Mouse (Mus musculus): ENCODE data around the gene Nudt9. TPM values are rescaled to one million over a fixed set of nuclear protein-coding genes. Genes with fewer than 3 reads are reported as not detected.
A peak's percentile ranks its signal among the peaks of the same experiment; 100 is the strongest.
"Not testable (repeated sequence)": the region's sequence is repeated elsewhere in the genome, so short reads cannot be mapped to it uniquely, and the experiment has no call there.

Gene Nudt9
- 10 to 100 TPM; 42.1 to 43.0 TPM for total RNA-seq (2021)
- long read RNA-seq, experiment 1, transcript Nudt9-201 (8 exons, 1,488 nt): major isoform, 110 of 134 reads
- long read RNA-seq, experiment 1, partial matches to known transcripts: 0 of 134 reads
- long read RNA-seq, experiment 1, other reads (novel, unspliced or antisense): 24 of 134 reads
- long read RNA-seq, experiment 2, transcript Nudt9-201 (8 exons, 1,488 nt): major isoform, 62 of 82 reads
- long read RNA-seq, experiment 2, partial matches to known transcripts: 1 of 82 reads
- long read RNA-seq, experiment 2, other reads (novel, unspliced or antisense): 19 of 82 reads

GRCm38 (mm10) chr5:104046256-104047199 is at the start of gene Nudt9:
Gene Nudt9, plus strand, starts transcription at chr5:104046306.
- intact Hi-C loops (cut with DNase I): loop anchor here (2.0 kb wide), 1 partner anchor 28 kb away; no protein-coding TSS in a partner anchor
- peak; percentile 97 to 98 for DNase-seq

GRCm38 (mm10) chr5:103998739-103999138 is 47.4 kb upstream of the Nudt9 start:
- intact Hi-C loops (cut with DNase I): loop anchor here (1.0 to 10.0 kb wide), 4 partner anchors 41 to 344 kb away; no protein-coding TSS in a partner anchor
- DNase-seq: peak; percentile 31 to 63

- peak; percentile 87 to 91 for DNase-seq
- intact Hi-C loops (cut with DNase I): loop anchor here (1.0 to 10.0 kb wide), 4 partner anchors 40 to 343 kb away; no protein-coding TSS in a partner anchor
Measured at GRCm38 (mm10) chr5:103999738-104000137, 46.4 kb upstream of the Nudt9 start.

- intact Hi-C loops (cut with DNase I): loop anchor here (2.0 kb wide), 1 partner anchor 18 kb away; the partner anchor contains the start of gene Hsd17b11
- no peak for DNase-seq
Measured at GRCm38 (mm10) chr5:104002549-104003255, 43.4 kb upstream of the Nudt9 start.

- no peak for DNase-seq
- intact Hi-C loops (cut with DNase I): loop anchor here (2.0 kb wide), 1 partner anchor 17 kb away; the partner anchor contains the start of gene Hsd17b11
Measured at GRCm38 (mm10) chr5:104003256-104003931, 42.7 kb upstream of the Nudt9 start.

GRCm38 (mm10) chr5:104003955-104004354 is 42.2 kb upstream of the Nudt9 start:
- no peak for DNase-seq
- intact Hi-C loops (cut with DNase I): loop anchor here (2.0 kb wide), 1 partner anchor 17 kb away; the partner anchor contains the start of gene Hsd17b11

- intact Hi-C loops (cut with DNase I): no loop called here
- DNase-seq: no peak
Measured at GRCm38 (mm10) chr5:104006811-104007210, 39.3 kb upstream of the Nudt9 start.

GRCm38 (mm10) chr5:104007801-104008200 is 38.3 kb upstream of the Nudt9 start:
- no peak for DNase-seq
- intact Hi-C loops (cut with DNase I): no loop called here

- intact Hi-C loops (cut with DNase I): no loop called here
- no peak for DNase-seq
Measured at GRCm38 (mm10) chr5:104009421-104009820, 36.7 kb upstream of the Nudt9 start.

- intact Hi-C loops (cut with DNase I): no loop called here
- DNase-seq: no peak
Measured at GRCm38 (mm10) chr5:104010261-104010660, 35.8 kb upstream of the Nudt9 start.

- intact Hi-C loops (cut with DNase I): no loop called here
- no peak for DNase-seq
Measured at GRCm38 (mm10) chr5:104011419-104011818, 34.7 kb upstream of the Nudt9 start.

GRCm38 (mm10) chr5:104021597-104022378 is 24.3 kb upstream of the Nudt9 start, which contains the start of gene Hsd17b11:
Gene Hsd17b11, minus strand, starts transcription at chr5:104021919.
- DNase-seq: peak; percentile 84 to 86
- intact Hi-C loops (cut with DNase I): loop anchor here (2.0 kb wide), 2 partner anchors 19 to 21 kb away; no protein-coding TSS in a partner anchor

- intact Hi-C loops (cut with DNase I): no loop called here
- DNase-seq: no peak
Measured at GRCm38 (mm10) chr5:104022558-104022957, 23.5 kb upstream of the Nudt9 start.

GRCm38 (mm10) chr5:104023289-104024020 is 22.7 kb upstream of the Nudt9 start:
- intact Hi-C loops (cut with DNase I): no loop called here
- DNase-seq: no peak

GRCm38 (mm10) chr5:104024193-104024592 is 21.9 kb upstream of the Nudt9 start:
- DNase-seq; intact Hi-C loops (cut with DNase I): not testable (repeated sequence)

GRCm38 (mm10) chr5:104024762-104025161 is 21.3 kb upstream of the Nudt9 start:
- DNase-seq: no peak
- intact Hi-C loops (cut with DNase I): no loop called here

- peak in 1 of 2 experiments; percentile 29 for DNase-seq
- intact Hi-C loops (cut with DNase I): no loop called here
Measured at GRCm38 (mm10) chr5:104025245-104025854, 20.8 kb upstream of the Nudt9 start.
